Mouse (Mus musculus): ENCODE measurements at regions not wholly inside any gene's neighbourhood (a gene's known extent, or its start where the extent isn't known, plus 50 kb on each side); places are given as distances from the start of the nearest gene placed in this dataset.

DNA sequence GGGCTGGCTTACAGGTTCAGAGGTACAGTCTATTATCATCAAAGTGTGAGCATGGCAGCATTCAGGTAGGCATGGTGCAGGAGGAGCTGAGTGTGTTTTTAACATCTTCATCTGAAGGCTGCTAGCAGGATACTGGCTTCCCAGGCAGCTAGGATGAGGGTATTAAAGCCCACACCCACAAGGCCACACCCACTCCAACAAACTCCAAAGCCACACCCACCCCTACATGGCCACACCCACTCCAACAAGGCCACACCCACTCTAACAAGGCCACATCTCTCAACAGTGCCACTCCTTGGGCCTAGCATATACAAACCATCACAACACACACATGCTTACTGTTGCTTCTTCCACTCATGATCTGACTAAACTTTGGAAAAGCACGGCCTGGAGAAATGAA, 172.5 kb downstream of the Msrb3 start:
- TF ChIP-seq E2F4 (IDR thresholded peaks at IDR 0.05; ENCODE audit: insufficient read depth) (no peak), POLR2A (IDR thresholded peaks at IDR 0.05; ENCODE audit: insufficient read length, low read depth) (no peak), POLR2AphosphoS2 (IDR thresholded peaks at IDR 0.05; ENCODE audit: insufficient read length, low read depth) (no peak), USF1 (IDR thresholded peaks at IDR 0.05; ENCODE audit: low read depth) (no peak), MAX (IDR thresholded peaks at IDR 0.05; ENCODE audit: low read depth) (no peak), SRF (IDR thresholded peaks at IDR 0.05; ENCODE audit: control insufficient read depth, insufficient read length, low read depth) (no peak), MYOG (IDR thresholded peaks at IDR 0.05; ENCODE audit: control insufficient read depth in 1 of 3, insufficient read depth in 1 of 3, insufficient read length in 2 of 3, low read depth in 2 of 3) (no peak), CEBPB (IDR thresholded peaks at IDR 0.05; ENCODE audit: insufficient read depth, poor library complexity, severe bottlenecking) (no peak), REST (IDR thresholded peaks at IDR 0.05; ENCODE audit: insufficient read depth, insufficient read length) (no peak)
